In the genomic region with DNA sequence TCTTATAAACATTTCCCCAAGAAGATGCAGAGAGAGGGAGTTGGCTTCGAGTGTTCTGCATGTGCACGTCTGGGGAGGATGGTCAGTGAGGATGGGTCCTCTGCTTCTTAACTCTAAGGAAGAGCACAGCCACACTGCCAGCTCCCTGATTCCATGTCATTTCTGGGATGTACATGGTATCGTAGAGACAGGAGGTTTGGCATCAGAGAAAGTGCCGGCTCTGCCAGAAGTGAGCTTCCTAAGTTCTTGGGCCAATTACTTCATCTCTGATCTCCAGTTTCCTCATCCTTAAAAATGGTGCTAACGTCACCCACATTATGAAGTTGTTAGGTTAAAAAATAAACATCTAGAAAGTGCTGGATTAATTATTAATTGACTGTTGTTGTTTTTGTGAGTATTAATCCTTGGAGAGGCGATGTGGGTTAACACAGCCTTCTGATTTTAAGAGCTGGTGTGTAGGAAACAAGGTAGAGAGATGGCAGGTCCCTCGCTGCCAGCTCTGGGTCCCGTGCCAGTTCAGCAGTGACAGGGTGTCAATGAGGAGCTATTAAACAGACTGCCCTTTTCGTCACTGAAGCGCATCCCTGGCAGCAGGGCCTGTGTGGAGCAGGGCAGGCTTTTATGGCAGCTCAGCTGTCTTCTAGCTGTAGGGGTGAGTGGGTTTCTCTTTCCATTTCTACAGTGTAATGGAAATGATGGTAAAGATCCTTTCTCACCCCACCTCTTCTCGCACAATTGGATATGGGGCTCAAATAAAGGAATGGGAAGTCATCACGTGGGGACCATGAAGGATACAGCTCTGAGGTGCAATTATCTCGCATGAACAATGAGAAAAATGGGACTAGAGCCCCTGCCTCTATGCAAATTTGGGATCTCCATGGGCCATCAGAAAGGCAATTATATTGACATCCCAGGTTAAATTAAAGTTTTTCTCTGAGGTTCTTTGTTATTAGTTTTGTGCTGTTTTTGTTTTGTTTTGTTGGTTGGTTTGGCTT, we compare ENCODE assay signal across 10 mouse cellular contexts.
DNase-seq lines count a peak whose midpoint lies in the region; ATAC-seq lines count a peak whose summit lies in the region.
"Had no signal": no experiment of that assay in that cellular context is flagged by ENCODE, and none has a peak within 500 bp of the region (broad histone marks: within the 10 kb centered on the region; RNA-seq: fewer than 3 reads in every experiment).

No protein-coding gene starts in this region.

- H3K36me3 ChIP-seq in hindbrain, embryonic 15.5 days = no peaks in the 10 kb centered on the region
- H3K36me3 ChIP-seq in midbrain, embryonic 12.5 days = no peaks in the 10 kb centered on the region
- H3K36me3 ChIP-seq: G1E; liver, embryonic 13.5 days had no signal

- no peak overlapping the region for H3K9ac ChIP-seq in hindbrain, embryonic 15.5 days
- H3K9ac ChIP-seq in midbrain, embryonic 12.5 days (replicated peaks) = no peak overlapping the region
- H3K9ac ChIP-seq: liver, embryonic 13.5 days had no signal

- no peak overlapping the region for H3K4me3 ChIP-seq in hindbrain, embryonic 15.5 days
- no peak overlapping the region for H3K4me3 ChIP-seq in midbrain, embryonic 12.5 days
- H3K4me3 ChIP-seq: liver, embryonic 13.5 days had no signal

- peaks cover 17% of the 10 kb centered on the region for H3K4me1 ChIP-seq in hindbrain, embryonic 15.5 days (replicated peaks)
- peaks cover 28% of the 10 kb centered on the region for H3K4me1 ChIP-seq in midbrain, embryonic 12.5 days
- H3K4me1 ChIP-seq: liver, embryonic 13.5 days had no signal

- no peaks in the 10 kb centered on the region for H3K9me3 ChIP-seq in hindbrain, embryonic 15.5 days
- no peaks in the 10 kb centered on the region for H3K9me3 ChIP-seq in midbrain, embryonic 12.5 days
- H3K9me3 ChIP-seq: G1E; liver, embryonic 13.5 days had no signal

- peak overlapping the region; percentile 51; the same call in 1 of the 2 replicates for H3K27ac ChIP-seq in hindbrain, embryonic 15.5 days (replicated peaks)
- peak overlapping the region; percentile 40 for H3K27ac ChIP-seq in midbrain, embryonic 12.5 days (replicated peaks)
- H3K27ac ChIP-seq: liver, embryonic 13.5 days had no signal

- peak; percentile 62 for ATAC-seq in hindbrain, embryonic 15.5 days (ENCODE audit: low FRiP score, low read depth)
- ATAC-seq in midbrain, embryonic 12.5 days (ENCODE audit: low FRiP score, low read depth) = peak; percentile 58
- no peak for ATAC-seq in megakaryocyte, adult 5-6 weeks (ENCODE audit: poor library complexity, severe bottlenecking)
- ATAC-seq in erythroblast, adult 5-6 weeks (replicated peaks; ENCODE audit: low FRiP score, poor library complexity, severe bottlenecking) = no peak

- peak; percentile 9 for DNase-seq in cerebellum, adult 11 months
- peak; percentile 13 for DNase-seq in cerebellum, adult 9-10 months
- DNase-seq in layer of hippocampus, adult 9-11 months = no peak
- DNase-seq: liver, embryonic 13.5 days; right cerebral cortex, postnatal 4 days had no signal

- no peak overlapping the region; the same call in 1 of the 2 replicates for H3K4me2 ChIP-seq in hindbrain, embryonic 15.5 days
- H3K4me2 ChIP-seq in midbrain, embryonic 12.5 days (replicated peaks) = no peak overlapping the region
- H3K4me2 ChIP-seq: liver, embryonic 13.5 days had no signal

- no peaks in the 10 kb centered on the region for H3K27me3 ChIP-seq in hindbrain, embryonic 15.5 days
- H3K27me3 ChIP-seq in midbrain, embryonic 12.5 days = no peaks in the 10 kb centered on the region
- H3K27me3 ChIP-seq: liver, embryonic 13.5 days had no signal

- WGBS in hindbrain, embryonic 15.5 days = 41% methylated on average over 13 of the region's 13 CpGs
- WGBS in midbrain, embryonic 12.5 days = 72% methylated on average over 13 of the region's 13 CpGs

Comparison
In these comparisons a context has a peak if more than half of its experiments do, and no peak if none do; other contexts are left out.
1. ATAC-seq: peak in hindbrain, embryonic 15.5 days (single experiment) and midbrain, embryonic 12.5 days (single experiment); none in megakaryocyte, adult 5-6 weeks (single experiment) and erythroblast, adult 5-6 weeks (single experiment).